29 mouse cellular contexts compared by ENCODE assay signal in genomic region chr1:40352904-40353286, GRCm38 (mm10). TPM values are rescaled to one million over a fixed set of nuclear protein-coding genes. Genes with fewer than 3 reads are reported as not detected.
DNase-seq lines count a peak whose midpoint lies in the region; ATAC-seq lines count a peak whose summit lies in the region.
"Had no signal": no experiment of that assay in that cellular context is flagged by ENCODE, and none has a peak within 500 bp of the region (broad histone marks: within the 10 kb centered on the region; RNA-seq: fewer than 3 reads in every experiment).

No protein-coding gene starts in this region.

- peak overlapping the region; percentile 41; the same call in 1 of the 2 replicates for H3K27ac ChIP-seq in liver, embryonic 12.5 days
- no peak overlapping the region for H3K27ac ChIP-seq in limb, embryonic 13.5 days
- H3K27ac ChIP-seq: hindbrain, embryonic 12.5 days; hindbrain, postnatal 0 days; kidney, postnatal 0 days; limb, embryonic 15.5 days; midbrain, embryonic 12.5 days; neural tube, embryonic 13.5 days had no signal

- intact Hi-C loops in left cerebral cortex, postnatal 25 days (cut with DNase I), result loop anchor here (10.0 kb wide), 1 partner anchor 118 kb away; no protein-coding TSS in a partner anchor

- no peak overlapping the region for H3K4me2 ChIP-seq in liver, embryonic 12.5 days
- no peak overlapping the region for H3K4me2 ChIP-seq in limb, embryonic 13.5 days (replicated peaks)
- H3K4me2 ChIP-seq: embryonic facial prominence, embryonic 12.5 days; hindbrain, embryonic 12.5 days; limb, embryonic 15.5 days; midbrain, embryonic 12.5 days; neural tube, embryonic 13.5 days had no signal

- WGBS in liver, embryonic 12.5 days (ENCODE audit: insufficient replicate concordance), result 66% methylated on average over 2 of the region's 2 CpGs
- WGBS in limb, embryonic 13.5 days, result 10% methylated on average over 2 of the region's 2 CpGs

- ATAC-seq in liver, embryonic 12.5 days, result no peak
- ATAC-seq in limb, embryonic 13.5 days (ENCODE audit: low FRiP score, low read depth), result peak; percentile 72; the same call in 1 of the 2 replicates
- ATAC-seq: forebrain, embryonic 16.5 days; hindbrain, postnatal 0 days; intestine, embryonic 16.5 days; lung, postnatal 0 days had no signal

- no peaks in the 10 kb centered on the region for H3K27me3 ChIP-seq in liver, embryonic 12.5 days (replicated peaks)
- H3K27me3 ChIP-seq in limb, embryonic 13.5 days, result peaks cover 33% of the 10 kb centered on the region
- H3K27me3 ChIP-seq: embryonic facial prominence, embryonic 12.5 days; hindbrain, embryonic 12.5 days; megakaryocyte, embryonic 14.5 days; midbrain, embryonic 12.5 days; neural tube, embryonic 13.5 days had no signal

- no peak overlapping the region for H3K9ac ChIP-seq in liver, embryonic 12.5 days
- H3K9ac ChIP-seq in limb, embryonic 13.5 days, result no peak overlapping the region
- H3K9ac ChIP-seq: embryonic facial prominence, embryonic 12.5 days; hindbrain, embryonic 12.5 days; limb, embryonic 15.5 days; midbrain, embryonic 12.5 days; neural tube, embryonic 13.5 days had no signal

- H3K4me1 ChIP-seq in liver, embryonic 12.5 days, result peaks cover 36% of the 10 kb centered on the region
- H3K4me1 ChIP-seq in limb, embryonic 13.5 days, result peaks cover 19% of the 10 kb centered on the region
- H3K4me1 ChIP-seq: megakaryocyte, embryonic 14.5 days; midbrain, embryonic 12.5 days; neural tube, embryonic 13.5 days had no signal

- no peaks in the 10 kb centered on the region for H3K9me3 ChIP-seq in liver, embryonic 12.5 days (replicated peaks)
- no peaks in the 10 kb centered on the region for H3K9me3 ChIP-seq in limb, embryonic 13.5 days
- H3K9me3 ChIP-seq: embryonic facial prominence, embryonic 12.5 days; hindbrain, embryonic 12.5 days; limb, embryonic 15.5 days; megakaryocyte, embryonic 14.5 days; midbrain, embryonic 12.5 days; neural tube, embryonic 13.5 days had no signal

- no peak overlapping the region for H3K4me3 ChIP-seq in liver, embryonic 12.5 days
- H3K4me3 ChIP-seq in limb, embryonic 13.5 days, result no peak overlapping the region
- H3K4me3 ChIP-seq: embryonic facial prominence, embryonic 12.5 days; erythroblast, embryonic 14.5 days; hindbrain, embryonic 12.5 days; limb, embryonic 15.5 days; megakaryocyte, embryonic 14.5 days; midbrain, embryonic 12.5 days; myocyte; neural tube, embryonic 13.5 days had no signal

- H3K36me3 ChIP-seq in liver, embryonic 12.5 days, result no peaks in the 10 kb centered on the region
- H3K36me3 ChIP-seq in limb, embryonic 13.5 days, result no peaks in the 10 kb centered on the region
- H3K36me3 ChIP-seq: embryonic facial prominence, embryonic 12.5 days; hindbrain, embryonic 12.5 days; limb, embryonic 15.5 days; midbrain, embryonic 12.5 days; neural tube, embryonic 13.5 days had no signal

- no peak for DNase-seq in liver
- DNase-seq in forelimb bud, embryonic 11.5 days (ENCODE audit: low read depth, low spot score), result peak; percentile 73
- no peak for DNase-seq in left cerebral cortex, postnatal 25 days (ENCODE audit: low spot score in 2 of 2)
- DNase-seq in right cerebral cortex, postnatal 14 days, result no peak
- DNase-seq: adrenal gland, adult 8-10 months; B cell, adult 2 months; cerebellum, adult 8-10 months; cerebellum, postnatal 25 days; gastrocnemius, postnatal 10 days; heart, postnatal 36 days; kidney, postnatal 4 days; lung, adult 18-20 months; lung, postnatal 4 days; thymus, adult 2 months had no signal

RNA-seq across cellular contexts. Expression of gene Il1rl2, which starts 28.5 kb away (rescaled TPM):
- polyA plus RNA-seq in liver, embryonic 12.5 days (2016; fragmentation: Nextera tagmentation; extraction: Ambion mirVana), result 1.8 and 2.2 TPM in 2 replicates
- polyA plus RNA-seq in limb, embryonic 13.5 days (2015; fragmentation: Nextera tagmentation; extraction: Ambion mirVana), result 4.3 and 5.1 TPM in 2 replicates
- under 1 TPM; 0.46 to 0.73 TPM for total RNA-seq in left cerebral cortex, postnatal 25 days (2021)
- polyA plus RNA-seq: erythroblast, embryonic 14.5 days; myocyte had no signal
